Mouse (Mus musculus): Measurements from ENCODE around the gene Tap1.

Tap1 gene

DNA sequence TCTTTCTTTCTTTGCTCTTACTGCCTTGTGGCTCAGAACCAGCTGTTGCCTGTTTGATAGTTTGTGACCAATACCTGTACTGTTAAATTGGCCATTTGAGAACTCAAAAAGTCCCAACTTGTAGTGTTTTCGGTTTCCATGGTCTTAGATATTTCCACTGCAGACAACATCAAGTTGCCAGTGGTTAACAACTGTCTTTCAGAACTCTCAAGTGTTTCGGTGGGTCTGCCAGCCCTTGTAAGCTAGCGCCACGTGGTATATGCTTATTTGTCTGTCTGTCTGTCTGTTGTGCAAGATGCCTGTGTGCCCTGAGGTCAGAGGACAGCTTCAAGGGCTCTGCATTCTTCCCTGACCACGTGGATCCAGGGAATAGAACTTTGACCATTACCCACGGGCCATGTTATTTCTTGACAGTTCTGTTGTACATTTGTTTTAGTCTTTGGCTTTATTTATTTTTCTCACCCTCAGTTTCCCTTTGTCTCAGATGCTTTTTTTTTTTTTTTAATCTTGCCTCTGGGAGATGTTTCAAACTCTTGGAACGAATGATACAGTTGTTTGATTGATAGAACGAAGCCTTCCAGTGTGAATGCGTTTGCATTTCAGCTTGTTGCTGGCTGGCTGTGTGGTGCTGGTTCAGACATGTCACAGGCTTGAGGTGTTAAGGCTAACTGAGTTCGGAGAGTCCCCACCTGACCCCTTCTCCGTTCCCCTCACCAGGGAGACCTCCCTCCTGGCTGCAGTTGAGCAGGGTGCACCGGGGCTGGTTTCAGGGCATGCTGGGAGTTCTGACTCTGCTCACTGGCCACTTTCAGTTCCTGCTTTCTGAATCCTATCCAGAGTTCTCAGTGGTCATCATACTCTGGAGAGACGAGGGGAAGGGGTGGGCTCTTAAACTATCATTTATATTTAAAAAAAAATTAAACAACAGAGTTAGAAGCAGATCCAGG lies 7.2 kb upstream of the Tap1 start:
- no peak for DNase-seq

DNA sequence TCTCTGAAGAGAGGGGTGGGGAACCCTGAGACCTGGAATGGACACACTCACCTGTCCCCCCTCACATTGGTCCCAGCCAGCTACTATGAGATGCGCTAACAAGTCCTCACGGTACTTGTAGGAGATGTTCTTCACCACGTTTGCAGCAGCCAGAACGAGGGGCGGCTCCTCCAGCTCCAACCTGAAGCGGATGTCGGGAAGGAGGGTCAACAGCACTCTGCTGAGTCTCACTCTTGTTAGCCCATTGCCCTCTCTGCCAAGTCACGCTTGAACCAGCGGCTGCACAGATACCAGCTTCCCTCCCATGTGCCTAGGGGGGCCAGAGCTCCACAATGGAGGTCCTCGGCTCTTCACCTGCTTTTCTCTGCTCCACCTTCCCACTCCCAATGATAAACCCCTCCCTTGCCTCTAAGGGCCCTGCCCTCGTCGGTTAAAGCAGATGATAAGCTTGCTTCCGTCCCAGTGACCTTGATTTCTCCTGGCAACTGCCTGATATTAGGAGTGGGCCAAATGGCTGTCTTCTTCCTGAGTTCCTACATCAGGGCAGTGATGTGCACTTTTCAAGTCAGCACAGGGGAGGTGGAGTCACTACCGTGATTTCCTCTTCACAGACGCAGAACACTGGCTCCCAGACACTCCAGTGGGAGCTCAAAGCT lies 3.7 kb upstream of the Tap1 start:
- no peak for DNase-seq

DNA sequence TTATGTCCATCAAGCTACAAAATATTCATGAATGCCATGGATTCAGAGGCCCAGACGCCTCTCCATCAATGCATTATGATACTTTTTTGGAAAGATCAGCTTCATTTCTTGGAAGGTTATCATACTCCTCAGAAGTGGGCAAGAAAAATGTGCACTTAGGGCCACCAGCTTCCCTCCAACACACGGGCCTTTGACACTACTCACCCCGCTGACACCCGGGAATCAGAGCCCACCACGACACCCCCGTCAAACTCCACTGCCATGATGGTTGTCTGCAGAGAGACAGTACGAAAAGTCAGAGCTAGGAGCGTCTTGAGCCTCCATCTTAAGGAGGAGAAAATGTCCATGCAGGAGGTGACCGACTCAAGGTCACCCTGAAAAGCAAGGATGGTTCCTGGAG lies 1.8 kb upstream of the Tap1 start:
- DNase-seq = no peak

DNA sequence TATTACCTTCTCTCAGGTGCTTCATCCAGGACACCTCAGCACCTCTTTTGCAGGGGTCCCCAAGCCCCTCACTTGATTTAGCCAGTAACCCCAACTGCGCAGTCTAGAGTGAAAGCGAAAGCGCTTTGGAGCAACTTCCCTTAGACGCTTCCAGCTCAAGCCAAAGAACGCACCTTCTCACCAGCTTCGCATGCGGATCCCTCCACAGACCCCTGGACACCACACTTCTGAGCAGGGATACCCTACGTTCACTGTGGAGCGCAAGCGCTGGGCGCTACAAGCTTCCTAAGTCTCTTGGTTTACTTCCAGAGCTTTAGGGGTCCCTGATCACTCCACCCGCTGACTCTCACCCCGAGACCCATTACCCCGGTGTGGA lies 480 bp upstream of the Tap1 start:
- DNase-seq = no peak

DNA sequence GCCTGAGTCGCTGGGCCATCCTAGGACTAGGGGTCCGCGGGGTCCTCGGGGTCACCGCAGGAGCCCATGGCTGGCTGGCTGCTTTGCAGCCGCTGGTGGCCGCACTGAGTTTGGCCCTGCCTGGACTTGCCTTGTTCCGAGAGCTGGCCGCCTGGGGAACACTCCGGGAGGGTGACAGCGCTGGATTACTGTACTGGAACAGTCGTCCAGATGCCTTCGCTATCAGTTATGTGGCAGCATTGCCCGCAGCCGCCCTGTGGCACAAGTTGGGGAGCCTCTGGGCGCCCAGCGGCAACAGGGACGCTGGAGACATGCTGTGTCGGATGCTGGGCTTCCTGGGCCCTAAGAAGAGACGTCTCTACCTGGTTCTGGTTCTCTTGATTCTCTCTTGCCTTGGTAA lies 657 bp downstream of the Tap1 start:
- DNase-seq = peak; percentile 55

DNA sequence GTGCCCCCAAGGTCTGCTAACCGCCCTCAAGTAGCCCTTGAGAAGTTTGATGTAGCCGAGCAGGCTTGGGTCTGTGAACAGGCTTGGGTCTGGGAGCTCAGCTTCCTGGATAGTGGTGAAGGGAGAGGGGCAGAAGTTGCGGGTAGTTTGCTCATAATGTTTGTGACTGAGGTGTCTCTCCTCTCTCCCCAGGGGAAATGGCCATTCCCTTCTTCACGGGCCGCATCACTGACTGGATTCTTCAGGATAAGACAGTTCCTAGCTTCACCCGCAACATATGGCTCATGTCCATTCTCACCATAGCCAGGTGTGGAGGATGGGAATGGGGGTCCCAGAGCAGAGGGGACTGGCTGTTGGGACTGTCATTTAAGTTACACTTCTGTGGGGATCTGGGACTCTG lies 1.6 kb downstream of the Tap1 start:
- no peak for DNase-seq

DNA sequence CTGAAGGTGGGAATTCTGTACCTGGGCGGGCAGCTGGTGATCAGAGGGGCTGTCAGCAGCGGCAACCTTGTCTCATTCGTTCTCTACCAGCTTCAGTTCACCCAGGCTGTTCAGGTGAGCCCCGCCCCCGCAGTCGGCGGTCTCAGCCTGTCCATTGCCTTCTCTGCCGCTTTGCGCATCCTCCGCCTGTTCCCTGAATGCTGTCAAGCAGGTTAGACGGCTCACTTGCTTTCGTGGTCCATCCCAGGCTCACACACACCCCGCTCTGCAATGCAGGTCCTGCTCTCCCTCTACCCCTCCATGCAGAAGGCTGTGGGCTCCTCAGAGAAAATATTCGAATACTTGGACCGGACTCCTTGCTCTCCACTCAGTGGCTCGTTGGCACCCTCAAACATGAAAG lies 5.5 kb downstream of the Tap1 start:
- DNase-seq = no peak

DNA sequence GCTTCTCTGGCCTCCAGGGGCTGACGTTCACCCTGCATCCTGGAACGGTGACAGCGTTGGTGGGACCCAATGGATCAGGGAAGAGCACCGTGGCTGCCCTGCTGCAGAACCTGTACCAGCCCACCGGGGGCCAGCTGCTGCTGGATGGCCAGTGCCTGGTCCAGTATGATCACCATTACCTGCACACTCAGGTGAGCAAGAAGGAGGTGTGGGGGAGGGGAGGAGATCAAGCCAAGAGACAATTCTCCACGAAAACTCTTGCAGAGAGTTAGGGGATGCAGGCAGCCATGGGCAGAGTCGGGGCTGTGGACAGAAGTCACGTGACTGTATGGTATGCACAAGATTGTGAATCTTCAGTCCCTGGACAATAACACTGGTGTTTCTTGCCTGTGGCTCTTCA lies 6.1 kb downstream of the Tap1 start:
- no peak for DNase-seq

DNA sequence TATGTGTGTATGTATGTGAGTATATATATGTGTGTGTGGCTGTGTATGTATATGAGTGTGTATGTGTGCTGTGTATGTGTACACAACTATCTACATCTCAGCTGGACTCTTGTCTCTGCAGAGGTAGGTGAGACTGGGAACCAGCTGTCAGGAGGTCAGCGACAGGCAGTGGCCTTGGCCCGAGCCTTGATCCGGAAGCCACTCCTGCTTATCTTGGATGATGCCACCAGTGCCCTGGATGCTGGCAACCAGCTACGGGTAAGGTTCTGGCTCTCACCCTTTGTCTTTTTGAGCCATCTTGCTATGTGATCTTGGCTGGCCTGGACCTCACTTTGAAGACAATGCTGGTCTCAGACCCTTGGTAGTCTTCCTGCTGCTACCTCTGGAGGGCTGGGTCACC lies 7.4 kb downstream of the Tap1 start:
- no peak for DNase-seq

DNA sequence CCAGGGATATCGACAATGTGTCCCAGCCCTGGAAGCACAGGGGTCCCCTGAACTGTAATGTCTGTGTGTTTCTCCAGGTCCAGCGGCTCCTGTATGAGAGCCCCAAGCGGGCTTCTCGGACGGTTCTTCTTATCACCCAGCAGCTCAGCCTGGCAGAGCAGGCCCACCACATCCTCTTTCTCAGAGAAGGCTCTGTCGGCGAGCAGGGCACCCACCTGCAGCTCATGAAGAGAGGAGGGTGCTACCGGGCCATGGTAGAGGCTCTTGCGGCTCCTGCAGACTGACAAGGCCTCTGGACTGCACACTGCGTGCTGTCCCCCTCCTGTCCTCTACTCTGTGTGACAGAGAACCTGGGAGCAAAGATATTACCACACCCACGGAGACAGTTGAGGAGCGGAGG lies 9.1 kb downstream of the Tap1 start:
- DNase-seq = peak; percentile 91

DNA sequence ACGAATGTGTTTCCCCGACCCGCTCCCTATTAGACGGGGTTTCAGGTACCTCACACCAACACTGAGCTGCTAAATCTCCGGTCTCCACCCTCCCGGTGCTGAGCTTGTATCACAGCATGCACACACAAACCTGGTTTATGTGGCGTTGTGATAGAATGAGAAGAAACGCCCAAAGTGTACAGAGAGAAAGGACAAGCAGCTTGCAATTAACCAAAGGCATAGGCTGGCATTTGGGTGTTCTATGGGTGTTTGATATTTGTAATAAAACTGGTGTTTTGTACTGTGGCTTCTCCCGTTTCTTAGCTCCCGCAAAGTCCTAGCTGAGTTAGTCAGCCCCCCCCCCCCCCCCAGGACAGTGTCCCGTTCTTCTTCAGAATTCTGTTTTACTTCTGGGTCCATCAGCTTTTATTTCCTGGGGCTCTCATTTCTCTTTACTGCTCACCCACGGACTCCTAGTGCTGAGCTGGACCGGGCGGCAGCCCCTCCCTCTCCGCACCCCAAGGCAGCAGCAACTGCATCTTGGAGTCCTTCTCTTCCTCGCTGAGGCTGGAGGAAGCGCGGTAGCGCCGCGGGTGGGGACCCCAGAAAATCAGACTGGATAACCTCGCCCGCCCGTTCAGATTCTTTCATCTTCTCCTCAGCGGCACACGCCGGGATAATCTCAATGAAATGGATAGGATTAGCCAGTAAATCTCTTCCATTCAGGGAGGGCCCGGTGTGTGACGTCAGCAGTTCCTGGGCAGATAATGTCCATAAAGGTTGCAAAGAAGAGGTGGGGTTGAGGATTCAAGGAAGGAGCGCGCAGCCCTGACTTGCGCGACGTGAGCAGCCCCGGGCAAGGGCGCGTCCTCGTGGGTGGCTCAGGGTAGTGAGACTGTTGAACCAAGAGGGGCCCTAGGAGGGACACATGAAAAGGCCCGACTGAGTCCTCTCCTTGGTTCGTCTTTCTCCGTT lies 9.9 kb downstream of the Tap1 start, which contains the start of gene Psmb8:
Gene Psmb8, plus strand, starts transcription at position 781 of the 954 bp plus-strand sequence.
- peak; percentile 90 for DNase-seq

DNA sequence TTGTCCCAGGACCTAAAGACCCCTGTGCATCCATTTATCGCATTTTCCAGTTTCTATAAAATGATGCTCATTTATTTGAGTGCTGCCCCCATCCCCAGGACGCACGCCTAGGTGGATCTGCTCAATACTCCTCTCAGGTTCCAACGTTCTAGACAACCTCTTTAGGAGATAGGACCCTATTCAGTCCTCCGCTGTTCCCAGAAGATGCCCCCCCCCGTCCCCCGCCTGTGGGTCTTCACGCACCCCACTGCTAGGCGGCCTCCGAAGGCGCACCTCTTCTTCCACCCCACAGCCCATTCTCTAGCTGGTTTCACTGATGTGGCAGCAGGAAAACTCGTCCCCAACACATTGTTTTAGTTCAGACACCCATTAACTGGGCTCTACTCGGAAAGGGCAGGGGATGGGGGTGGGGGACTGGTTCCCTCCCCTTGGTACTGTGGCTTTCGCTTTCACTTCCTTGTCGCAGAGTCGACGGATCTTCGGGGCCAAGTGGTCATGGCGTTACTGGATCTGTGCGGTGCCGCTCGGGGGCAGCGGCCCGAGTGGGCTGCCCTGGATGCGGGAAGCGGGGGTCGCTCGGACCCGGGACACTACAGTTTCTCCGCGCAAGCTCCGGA lies 10.7 kb downstream of the Tap1 start:
- DNase-seq = peak; percentile 85

DNA sequence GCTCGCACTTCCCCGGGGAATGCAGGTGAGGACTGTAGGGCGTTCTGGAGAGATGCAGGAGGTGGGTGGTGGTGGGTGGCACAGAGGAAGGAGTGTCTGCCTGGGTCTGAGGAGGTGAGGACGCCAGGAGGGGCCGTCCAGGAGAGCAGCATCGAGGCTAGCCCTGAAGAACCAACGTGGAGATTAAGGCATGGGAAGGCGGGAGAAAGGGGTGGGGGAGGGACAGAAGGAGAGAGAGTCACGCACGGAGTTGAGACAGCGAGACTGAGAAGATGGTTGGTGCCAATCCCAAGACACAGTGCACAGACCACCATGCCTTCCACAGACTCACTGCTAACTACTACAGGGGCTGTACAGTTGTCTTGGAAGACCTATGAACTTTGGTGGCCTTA lies 11.2 kb downstream of the Tap1 start:
- no peak for DNase-seq

DNA sequence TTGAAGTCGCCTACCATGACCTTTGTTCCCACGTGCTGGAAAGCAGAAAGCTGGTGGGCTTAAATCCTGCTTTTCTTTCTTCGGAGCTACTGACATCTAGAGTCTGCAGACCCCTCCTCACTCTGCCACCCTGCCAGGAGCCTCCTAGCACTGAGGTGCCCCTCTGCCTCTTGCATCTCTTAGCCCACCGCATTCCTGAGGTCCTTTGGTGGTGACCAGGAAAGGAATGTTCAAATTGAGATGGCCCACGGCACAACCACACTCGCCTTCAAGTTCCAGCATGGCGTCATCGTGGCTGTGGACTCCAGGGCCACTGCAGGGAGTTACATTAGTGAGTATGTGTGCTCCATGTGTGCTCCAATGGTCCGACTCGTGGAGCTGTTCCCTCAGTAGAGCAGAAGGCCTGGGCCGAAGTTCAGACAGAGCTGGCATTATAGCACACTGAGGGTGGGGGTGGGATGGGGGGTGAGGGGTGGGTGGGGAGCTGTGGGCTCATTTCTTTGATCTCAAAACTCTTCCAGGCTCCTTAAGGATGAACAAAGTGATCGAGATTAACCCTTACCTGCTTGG lies 11.8 kb downstream of the Tap1 start:
- peak; percentile 51 for DNase-seq

DNA sequence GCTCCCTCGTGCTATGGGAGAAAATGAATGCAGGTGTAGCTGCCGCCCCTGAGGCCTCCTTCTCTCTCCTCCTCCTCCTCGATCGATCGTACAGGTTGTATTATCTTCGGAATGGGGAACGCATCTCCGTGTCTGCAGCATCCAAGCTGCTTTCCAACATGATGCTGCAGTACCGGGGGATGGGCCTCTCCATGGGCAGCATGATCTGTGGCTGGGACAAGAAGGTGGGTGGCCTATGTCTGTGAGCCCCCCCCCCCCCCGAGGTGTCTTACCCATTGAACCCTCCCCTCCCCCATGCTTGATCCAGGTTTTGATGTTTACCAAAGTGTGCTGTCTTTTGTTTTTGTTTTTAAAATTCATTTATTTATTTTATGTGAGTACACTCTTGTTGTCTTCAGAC lies 12.7 kb downstream of the Tap1 start:
- no peak for DNase-seq

DNA sequence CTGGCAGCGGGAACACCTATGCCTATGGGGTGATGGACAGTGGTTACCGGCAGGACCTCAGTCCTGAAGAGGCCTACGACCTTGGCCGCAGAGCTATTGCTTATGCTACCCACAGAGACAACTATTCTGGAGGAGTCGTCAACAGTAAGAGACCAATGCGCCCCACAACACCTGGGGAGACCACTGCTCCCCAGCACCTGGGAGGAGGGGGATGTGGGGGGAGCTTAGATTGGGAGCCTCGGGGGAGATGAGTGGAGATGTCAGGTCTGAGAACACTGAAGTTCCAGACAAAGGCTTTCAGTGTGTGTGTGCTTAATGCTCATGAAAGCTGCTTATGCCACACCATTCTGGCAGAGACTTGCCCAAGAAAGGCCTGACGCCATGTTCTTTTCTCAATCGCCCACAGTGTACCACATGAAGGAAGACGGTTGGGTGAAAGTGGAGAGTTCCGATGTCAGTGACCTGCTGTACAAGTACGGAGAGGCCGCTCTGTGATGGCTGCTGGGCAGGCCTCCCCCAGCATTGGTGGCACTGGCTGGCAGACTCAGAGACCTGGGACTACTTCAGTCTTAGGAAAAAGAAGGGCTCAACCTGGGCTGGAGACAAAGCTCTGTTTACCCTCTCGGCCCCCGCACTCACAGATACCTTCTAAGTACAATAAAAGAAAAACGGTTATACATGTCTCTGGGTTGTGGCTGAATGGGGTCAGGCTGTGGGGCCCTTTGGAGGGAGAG lies 13.6 kb downstream of the Tap1 start:
- DNase-seq = peak; percentile 71

DNA sequence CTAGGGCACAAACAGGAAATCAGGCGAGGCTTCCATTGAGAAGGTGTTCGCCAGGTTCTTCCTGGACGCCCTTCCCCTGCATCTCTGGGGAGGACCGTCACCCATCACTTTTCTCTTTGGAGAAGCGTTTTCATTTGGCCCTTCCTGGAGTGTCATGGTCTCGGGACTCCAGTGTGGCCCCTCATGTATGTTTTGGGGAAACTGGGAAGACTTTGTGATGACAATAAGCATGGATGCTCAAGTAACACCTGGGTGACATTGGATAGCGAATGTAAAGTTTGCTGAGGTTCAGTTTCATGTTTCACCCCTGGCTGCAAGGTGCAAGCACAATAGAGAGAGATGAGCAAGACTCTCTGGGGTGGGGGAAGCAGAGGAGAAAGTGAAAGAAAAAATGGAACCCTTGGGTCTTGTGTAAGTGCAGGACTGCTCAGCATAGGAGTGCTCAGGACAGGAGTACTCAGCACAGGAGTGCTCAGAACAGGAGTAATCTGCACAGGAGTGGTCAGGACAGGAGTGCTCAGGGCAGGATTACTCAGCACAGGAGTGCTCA lies 14.2 kb downstream of the Tap1 start:
- peak; percentile 61 for DNase-seq

DNA sequence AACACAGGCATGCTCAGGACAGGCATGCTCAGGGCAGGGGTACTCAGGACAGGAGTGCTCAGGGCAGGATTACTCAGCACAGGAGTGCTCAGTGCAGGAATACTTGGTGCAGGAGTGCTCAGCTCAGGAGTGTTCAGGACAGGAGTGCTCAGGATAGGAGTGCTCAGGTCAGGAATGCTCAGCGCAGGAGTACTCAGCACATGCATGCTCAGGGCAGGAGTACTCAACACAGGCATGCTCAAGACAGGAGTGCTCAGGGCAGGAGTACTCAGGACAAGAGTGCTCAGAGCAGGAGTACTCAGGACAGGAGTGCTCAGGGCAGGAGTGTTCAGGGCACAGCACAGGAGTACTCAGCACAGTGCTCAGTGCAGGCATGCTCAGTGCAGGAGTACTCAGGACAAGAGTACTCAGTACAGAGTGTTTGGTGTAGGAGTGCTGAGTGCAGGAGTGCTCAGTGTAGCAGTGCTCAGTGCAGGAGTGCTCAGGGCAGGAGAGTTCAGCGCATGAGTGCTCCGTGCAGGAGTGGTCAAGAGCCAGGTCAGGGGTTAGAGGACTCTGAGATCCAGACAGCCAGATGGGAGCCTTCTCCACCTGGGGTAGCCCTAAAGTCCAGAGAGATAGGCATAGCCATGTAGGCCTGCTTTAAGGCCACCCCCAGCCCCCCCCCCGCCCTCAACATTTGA lies 15.5 kb downstream of the Tap1 start:
- no peak for DNase-seq

DNA sequence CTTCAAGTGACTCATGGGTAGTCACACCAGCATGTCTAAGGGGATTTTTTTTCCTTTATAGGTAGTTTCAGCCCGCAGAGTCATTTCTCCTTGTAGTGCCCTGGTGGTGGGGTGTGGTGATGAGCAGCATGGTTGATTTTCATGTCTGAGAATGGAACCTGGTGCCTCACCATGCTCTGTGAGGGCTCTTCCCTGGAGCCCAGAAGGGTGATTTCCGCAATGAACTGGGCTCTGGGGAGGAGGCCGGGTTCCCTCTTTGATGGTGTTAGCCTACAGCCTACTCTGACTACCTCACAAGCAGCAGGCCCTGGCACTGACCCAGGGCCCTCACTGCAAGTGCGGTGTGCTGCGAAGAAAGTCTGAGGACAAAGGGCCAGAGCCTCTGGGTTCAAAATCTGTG lies 16.1 kb downstream of the Tap1 start, which contains the start of gene Tap2:
Gene Tap2, plus strand, starts transcription at position 84 of the 400 bp plus-strand sequence.
- DNase-seq = peak; percentile 36

DNA sequence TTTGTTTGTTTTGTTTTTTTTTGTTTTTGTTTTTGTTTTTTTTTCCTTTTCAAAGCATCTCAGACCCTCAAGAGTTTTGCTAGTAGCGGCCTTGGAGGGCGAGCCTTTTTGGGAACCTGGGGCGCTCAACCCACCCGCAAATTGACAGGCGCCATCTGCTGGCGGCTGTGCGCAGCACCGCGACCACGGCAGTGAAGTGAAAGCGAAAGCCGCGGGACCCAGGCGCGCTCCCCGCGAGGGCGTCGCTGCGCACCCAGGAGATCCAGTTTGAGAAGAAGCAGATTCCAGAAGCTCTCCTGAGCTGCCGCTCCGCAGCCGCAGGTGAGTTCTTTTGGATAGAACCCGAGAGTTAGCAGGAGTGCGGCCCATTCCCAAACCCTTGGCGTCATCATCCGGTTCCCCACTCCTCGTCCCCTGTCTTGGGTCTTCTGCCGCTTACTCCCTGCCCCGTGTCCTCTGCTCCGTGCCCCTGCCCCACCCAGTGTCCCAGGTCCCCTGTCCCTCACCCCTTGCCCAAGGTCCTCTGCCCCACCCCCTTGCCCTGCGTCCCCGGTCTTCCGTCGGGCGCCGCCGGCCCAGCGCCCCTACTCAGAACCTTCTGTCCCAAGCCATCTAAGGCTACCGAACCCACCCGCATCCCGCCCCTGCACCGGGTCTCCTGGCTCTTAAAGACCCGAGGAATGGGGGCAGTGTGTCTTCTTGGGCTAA lies 17.1 kb downstream of the Tap1 start:
- peak; percentile 97 for DNase-seq
